Mouse (Mus musculus): ENCODE data around the gene Cox6a1.
"Not testable (repeated sequence)": the region's sequence is repeated elsewhere in the genome, so short reads cannot be mapped to it uniquely, and the experiment has no call there.

The Cox6a1 gene

GRCm38 (mm10) chr5:115341314-115342165, 7.2 kb downstream of the Cox6a1 start:
- DNase-seq: no peak

GRCm38 (mm10) chr5:115340577-115341313, 8.0 kb downstream of the Cox6a1 start, which contains the start of the genes Gatc and Triap1:
TSS of gene Gatc (minus strand) at chr5:115341178.
TSS of gene Triap1 (plus strand) at chr5:115341225.
- peak; percentile 94 to 95 for DNase-seq

- no peak for DNase-seq
Measured at GRCm38 (mm10) chr5:115340007-115340406, 8.8 kb downstream of the Cox6a1 start.

GRCm38 (mm10) chr5:115333626-115334025, 15.2 kb downstream of the Cox6a1 start:
- no peak for DNase-seq

GRCm38 (mm10) chr5:115330955-115331354, 17.8 kb downstream of the Cox6a1 start:
- no peak for DNase-seq

- DNase-seq: peak; percentile 51 to 67
Measured at GRCm38 (mm10) chr5:115327610-115328548, 20.9 kb downstream of the Cox6a1 start.

- DNase-seq: peak; percentile 98 to 99
Measured at GRCm38 (mm10) chr5:115326875-115327609, 21.7 kb downstream of the Cox6a1 start, which contains the start of gene Srsf9. TSS of gene Srsf9 (plus strand) at chr5:115327177.

- peak in 1 of 2 experiments; percentile 22 for DNase-seq
Measured at GRCm38 (mm10) chr5:115326256-115326831, 22.4 kb downstream of the Cox6a1 start.

GRCm38 (mm10) chr5:115319004-115319940, 29.5 kb downstream of the Cox6a1 start:
- DNase-seq: peak; percentile 79 to 81

GRCm38 (mm10) chr5:115317645-115318328, 31.0 kb downstream of the Cox6a1 start:
- DNase-seq: peak in 1 of 2 experiments; percentile 27

- DNase-seq: peak in 1 of 2 experiments; percentile 30
Measured at GRCm38 (mm10) chr5:115316968-115317644, 31.7 kb downstream of the Cox6a1 start.

GRCm38 (mm10) chr5:115313668-115313943, 35.2 kb downstream of the Cox6a1 start:
- no peak for DNase-seq

GRCm38 (mm10) chr5:115312816-115313667, 35.7 kb downstream of the Cox6a1 start:
- no peak for DNase-seq

- DNase-seq: no peak
Measured at GRCm38 (mm10) chr5:115312354-115312753, 36.4 kb downstream of the Cox6a1 start.

- not testable (repeated sequence) for DNase-seq
Measured at GRCm38 (mm10) chr5:115302190-115302589, 46.6 kb downstream of the Cox6a1 start.

- no peak for DNase-seq
Measured at GRCm38 (mm10) chr5:115301615-115302014, 47.2 kb downstream of the Cox6a1 start.

GRCm38 (mm10) chr5:115300792-115301614, 47.8 kb downstream of the Cox6a1 start, which contains the start of gene Dynll1:
TSS of gene Dynll1 (minus strand) at chr5:115300999.
- DNase-seq: peak; percentile 100
